Mouse (Mus musculus): ENCODE measurements around the gene Ankle1.

Gene Ankle1

GRCm38 (mm10) chr8:71405401-71406098 is at the start of gene Ankle1:
TSS of gene Ankle1 (plus strand) at chr8:71406010.
- peak; percentile 94 for DNase-seq (ENCODE audit: low spot score)

GRCm38 (mm10) chr8:71358026-71358425 is 47.8 kb upstream of the Ankle1 start:
- no peak for DNase-seq (ENCODE audit: low spot score)

DNA sequence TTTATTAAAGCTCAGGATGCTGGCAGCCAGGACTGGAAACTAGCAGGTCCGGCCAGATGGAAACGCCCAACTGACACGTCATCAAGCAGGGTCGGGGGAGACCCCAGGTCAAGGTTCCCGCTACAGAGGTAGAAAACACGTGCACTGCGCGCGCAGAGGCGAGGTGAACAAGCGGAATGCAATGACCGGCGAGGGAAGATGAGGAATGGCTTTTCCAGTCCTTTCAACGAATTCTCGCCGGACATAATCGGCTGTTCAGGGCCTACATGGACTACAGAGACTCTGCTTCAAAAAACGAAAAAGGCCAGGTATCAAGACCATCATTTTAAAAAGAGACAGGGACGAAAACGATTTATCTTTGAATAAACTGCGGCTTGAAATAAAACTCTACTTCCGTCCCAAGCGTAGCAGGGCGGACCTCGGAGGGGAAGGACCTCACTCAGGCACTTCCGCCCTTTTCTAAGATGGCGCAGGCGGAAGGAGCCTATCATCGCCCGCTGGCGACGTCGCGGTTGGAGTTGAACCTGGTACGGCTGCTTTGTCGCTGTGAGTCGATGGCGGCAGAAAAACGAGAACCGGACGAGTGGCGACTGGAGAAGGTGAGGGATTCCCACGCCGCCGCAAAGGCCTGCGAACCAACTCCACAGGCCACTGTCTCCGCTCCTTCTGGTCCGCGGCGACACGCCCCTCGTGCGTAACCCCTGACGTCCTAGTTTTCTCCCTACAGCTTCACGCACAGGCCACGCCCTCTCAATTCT is 38.9 kb upstream of the Ankle1 start, which contains the start of gene Use1:
TSS of gene Use1 (plus strand) at position 78 of the 758 bp plus-strand sequence.
- DNase-seq (ENCODE audit: low spot score): peak; percentile 95

DNA sequence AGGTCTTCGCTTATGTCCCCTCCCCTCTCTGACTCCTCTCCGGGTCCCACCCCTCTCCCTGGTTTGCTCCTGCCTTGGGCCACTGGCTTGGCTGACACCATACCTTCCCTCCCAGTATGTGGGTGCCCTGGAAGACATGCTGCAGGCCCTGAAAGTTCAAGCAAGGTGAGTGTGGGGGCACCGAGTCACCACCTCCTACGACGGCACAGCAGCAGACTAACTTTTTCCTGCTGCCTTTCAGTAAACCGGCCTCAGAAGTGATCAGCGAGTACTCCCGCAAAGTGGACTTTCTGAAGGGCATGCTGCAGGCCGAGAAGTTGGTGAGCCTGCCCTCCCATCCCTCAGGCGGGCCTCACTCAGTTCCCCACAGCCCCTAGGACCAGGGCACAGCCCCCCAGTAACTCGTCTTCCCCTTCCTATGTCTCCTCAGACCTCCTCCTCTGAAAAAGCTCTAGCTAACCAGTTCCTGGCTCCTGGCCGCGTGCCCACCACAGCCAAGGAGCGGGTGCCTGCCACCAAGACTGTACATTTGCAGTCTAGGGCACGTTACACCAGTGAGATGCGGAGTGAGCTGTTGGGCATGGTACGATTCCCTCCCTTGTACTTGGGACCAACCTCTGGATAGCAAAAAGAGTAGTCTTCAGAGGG is 38.2 kb upstream of the Ankle1 start:
- no peak for DNase-seq (ENCODE audit: low spot score)

DNA sequence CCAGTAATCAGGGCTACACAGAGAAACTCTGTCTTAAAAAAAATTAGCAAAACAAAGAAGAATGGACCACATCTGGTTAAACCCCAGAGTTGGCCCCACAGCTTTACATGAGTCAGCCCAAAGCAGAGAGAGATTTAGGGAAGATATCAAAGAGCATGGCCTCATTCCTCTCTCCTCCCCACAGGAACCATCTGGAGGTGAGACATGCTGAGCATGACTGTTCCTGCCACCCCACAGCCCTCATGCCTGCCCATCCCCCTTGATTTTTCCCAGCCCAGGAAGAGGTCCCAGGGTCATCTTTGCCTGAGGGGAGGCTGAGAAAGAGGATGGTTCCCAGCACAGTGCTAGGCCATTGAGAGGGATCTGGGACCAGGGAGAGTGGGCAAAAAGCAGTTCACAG is 37.4 kb upstream of the Ankle1 start:
- DNase-seq (ENCODE audit: low spot score): no peak

DNA sequence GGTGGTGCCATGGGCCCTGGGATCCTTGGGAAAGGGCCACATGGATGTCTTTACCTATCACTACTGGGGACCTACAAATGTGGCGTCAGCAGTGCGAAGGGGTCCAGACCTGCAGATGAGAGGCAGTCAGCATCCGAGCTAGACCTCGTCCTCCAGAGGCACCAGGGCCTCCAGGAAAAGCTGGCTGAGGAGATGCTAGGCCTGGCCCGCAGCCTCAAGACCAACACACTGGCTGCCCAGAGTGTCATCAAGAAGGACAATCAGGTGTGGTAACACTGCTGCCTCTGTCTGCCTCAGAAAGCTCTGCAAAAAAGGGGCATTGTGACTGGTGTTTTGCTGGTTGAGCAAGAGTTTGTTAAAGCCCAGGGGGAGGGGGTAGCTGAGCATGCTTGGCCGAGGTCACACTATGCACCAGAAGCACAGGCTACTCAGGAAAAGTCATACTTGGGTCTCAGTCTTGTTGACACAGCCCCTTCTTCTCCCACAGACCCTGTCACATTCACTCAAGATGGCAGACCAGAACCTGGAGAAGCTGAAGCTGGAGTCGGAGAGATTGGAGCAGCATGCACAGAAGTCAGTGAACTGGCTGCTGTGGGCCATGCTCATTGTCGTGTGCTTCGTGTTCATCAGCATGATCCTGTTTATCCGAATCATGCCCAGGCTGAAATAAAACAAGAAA is 36.6 kb upstream of the Ankle1 start:
- DNase-seq (ENCODE audit: low spot score): no peak

DNA sequence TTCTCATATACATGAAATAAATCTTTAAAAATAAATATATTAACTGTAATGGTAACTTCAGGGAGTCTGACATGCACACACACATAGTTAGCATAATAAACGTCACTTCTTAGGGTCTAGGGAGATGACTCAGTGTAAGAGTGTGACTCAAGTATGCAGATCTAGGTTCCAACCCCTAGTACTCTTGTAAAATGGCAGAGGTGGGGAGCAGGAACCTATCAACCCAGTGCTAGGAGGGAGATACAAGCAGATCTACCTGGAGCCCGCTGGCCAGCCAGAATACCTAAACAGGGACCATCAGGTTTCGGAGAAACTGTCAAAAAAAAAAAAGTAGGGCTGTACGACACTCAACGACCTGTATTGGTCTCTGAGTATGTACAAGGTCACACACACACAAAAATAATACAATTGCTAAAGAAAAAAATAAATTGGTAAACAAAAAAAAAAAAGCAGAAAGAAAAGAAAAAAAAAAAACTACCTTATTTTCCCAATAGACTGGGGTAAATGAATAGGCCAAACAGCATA is 35.0 kb upstream of the Ankle1 start:
- DNase-seq (ENCODE audit: low spot score): no peak

DNA sequence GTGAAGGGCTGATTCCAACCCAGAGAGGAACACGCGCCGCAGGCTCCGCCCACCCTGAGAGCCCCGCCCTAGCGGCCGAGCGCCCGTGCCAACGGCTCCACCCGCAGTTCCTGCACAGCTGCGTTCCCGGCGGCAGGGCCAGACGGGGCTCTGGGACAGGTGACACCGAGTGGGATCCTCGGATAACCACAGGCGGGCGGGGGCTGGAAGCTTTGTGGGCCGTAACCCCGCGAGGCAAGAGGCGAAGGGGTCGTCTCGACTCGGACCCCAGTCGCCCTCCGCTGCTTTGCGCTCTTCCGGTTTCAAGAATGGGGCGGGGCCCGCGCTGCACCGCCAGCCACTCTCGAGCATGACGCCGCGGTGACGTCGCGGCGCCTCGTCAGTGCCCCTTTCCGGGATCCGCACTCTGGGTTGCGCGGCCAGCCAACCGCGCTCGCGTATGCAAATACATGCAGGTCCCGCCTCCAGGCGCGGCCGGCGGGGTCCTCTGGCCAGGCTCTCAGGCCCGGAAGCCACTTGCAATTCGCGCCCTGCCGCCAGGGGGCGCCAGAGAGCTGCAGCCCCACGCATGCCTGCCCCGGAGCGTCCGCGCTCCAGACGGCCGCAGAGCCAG is 34.5 kb upstream of the Ankle1 start, which contains the start of gene Ocel1:
TSS of gene Ocel1 (plus strand) at position 63 of the 613 bp plus-strand sequence.
- peak; percentile 98 for DNase-seq (ENCODE audit: low spot score)

DNA sequence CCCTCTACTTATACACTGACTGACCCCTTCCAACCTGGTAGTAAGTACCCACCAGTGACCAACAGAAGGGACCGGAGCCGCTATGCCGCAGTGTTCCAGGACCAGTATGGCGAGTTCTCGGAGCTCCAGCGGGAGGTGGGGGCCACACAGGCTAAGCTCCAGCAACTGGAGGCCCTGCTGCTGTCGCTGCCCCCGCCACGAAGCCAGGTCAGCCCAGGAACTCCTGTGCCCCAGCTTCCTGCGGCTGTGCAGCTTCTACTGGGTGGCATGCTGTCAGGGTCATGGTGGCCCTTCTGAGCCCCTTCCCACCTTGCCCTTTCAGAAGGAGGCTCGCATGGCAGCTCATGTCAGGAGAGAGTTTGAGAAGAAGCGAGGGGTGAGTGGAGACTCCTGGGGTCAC is 33.4 kb upstream of the Ankle1 start:
- DNase-seq (ENCODE audit: low spot score): no peak

DNA sequence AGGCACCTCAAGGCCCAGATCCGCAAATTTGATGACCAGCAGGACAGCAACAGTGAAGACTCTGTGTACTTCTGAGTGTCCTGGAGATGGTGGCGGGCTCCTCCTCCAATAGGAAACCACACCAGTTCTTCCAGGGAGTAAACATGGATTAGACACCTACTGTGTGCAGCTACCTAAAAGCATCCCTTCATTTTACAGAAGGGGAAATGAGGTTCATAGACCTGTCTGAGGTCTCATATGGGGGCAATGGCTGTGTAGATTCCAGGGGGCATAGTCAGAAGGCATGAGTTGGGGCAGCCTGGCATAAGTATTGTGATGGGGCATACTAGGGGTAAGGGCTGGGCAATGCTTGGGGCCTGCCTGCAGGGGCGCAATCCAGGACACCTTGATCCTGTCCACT is 32.8 kb upstream of the Ankle1 start:
- DNase-seq (ENCODE audit: low spot score): no peak

DNA sequence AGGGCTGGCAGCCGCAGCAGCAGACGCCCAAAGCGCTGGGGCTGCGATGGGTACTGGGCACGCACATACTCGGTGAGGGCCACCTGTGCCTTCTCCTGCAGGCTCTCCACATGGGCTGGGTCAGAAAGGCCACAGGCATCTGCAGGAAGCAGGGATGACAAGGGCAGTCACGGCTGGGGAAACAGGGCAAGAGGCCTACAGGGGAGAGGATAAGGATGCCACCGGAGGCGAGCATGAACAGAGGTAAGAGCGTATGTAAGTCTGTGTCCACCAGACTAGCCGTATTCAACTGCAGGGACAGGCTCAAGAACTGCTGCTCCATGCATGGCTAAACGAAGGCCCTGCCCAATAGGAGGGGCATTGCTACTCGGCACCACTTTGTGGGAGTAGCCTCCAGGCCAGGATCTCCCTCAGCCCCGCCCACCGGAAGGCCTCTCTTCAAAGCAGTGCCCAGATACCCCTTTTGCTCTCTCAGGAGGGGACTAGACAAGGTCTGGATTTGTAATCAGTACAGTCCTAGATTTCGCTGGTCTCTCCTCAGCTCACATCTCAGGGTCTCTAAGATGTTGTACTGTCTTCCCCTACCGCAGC is 31.1 kb upstream of the Ankle1 start:
- DNase-seq (ENCODE audit: low spot score): no peak

DNA sequence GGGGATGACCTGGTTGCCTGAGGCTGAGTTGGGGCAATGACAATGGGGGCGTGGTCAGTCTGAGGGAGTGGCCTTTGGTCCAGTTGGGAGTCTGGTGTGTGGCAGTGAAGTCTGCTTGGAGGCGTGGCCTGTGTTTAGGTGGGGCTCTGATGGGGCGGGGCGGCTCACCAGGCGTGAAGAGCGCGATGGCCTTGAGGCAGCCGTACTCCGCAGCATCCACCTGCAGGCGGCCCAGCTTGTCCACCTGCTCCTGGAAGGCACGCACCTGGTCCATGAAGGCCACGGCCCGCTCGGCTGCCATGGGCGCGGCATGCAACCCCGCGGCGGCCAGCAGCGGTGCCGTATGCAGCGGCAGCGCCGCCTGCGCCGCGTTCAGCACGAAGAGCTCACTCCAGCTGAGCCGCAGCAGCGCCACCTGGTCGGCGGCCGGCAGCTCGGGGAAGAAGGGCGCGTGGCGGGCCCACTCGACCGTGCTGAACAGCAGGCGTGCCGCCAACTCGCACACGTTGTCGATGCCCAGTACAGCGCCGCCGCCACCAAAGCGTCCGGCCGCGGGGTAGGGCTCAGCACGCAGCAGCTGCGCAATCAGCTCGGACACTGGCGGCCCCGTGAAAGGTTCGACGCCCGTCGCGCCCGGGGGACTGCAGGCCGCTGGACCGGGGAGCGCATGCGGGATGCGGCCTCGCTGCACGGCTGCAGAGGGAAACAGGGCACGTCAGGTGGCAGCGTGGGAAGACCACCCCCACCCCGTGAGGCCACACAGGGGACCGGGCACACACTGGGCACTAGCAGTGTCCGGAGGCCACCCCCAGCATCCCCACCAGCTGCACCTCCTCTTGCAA is 30.0 kb upstream of the Ankle1 start:
- DNase-seq (ENCODE audit: low spot score): peak; percentile 79

- no peak for DNase-seq (ENCODE audit: low spot score)
Observed at GRCm38 (mm10) chr8:71376423-71377030, 29.3 kb upstream of the Ankle1 start.

DNA sequence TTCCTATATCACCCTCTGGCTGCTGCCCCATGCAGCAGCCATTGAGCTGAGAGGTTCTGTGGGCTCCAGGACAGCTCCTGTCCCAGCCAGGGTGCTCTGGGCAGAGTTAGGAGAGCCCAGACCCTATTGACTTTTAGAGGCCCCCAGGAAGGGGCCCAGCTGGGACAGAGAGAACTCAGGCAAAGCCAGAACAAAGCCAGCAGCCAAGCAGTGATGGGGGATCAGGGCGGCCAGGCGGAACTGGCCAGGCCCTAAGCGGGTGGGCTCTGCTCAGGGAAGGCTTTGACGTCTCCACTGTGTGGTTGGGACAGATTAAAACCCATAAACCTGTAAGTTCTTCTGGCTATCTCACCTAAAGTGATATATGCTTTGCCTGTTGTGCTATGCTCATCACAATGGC is 26.8 kb upstream of the Ankle1 start:
- no peak for DNase-seq (ENCODE audit: low spot score)

DNA sequence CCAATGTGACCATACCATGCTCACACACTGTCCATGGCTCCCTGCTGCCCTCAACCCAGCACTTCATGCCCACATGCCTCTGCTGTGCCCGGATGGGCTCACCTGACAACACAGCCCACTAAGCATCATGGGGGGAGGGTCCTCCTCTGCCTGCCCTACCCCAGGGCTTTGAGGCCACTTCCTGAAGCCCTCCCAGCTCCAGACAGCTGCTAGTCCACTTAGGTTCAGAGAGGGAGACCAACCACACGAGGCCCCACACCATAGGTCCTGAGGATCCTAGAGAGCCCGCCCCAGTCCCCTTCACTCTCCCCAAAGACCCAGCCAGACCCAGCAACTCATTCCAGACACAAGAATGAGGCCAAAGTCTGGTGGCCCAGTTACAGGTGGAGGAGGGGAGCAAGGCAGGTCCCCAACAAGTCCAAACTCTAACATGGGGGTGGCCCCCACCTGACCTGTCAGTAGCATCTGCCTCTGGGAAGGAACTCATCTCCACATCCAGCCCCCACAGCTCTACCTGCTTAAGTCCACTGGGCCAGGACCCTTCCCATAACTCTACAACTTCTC is 26.2 kb upstream of the Ankle1 start:
- DNase-seq (ENCODE audit: low spot score): no peak

- peak; percentile 31 for DNase-seq (ENCODE audit: low spot score)
Observed at GRCm38 (mm10) chr8:71380178-71381171, 25.3 kb upstream of the Ankle1 start.

DNA sequence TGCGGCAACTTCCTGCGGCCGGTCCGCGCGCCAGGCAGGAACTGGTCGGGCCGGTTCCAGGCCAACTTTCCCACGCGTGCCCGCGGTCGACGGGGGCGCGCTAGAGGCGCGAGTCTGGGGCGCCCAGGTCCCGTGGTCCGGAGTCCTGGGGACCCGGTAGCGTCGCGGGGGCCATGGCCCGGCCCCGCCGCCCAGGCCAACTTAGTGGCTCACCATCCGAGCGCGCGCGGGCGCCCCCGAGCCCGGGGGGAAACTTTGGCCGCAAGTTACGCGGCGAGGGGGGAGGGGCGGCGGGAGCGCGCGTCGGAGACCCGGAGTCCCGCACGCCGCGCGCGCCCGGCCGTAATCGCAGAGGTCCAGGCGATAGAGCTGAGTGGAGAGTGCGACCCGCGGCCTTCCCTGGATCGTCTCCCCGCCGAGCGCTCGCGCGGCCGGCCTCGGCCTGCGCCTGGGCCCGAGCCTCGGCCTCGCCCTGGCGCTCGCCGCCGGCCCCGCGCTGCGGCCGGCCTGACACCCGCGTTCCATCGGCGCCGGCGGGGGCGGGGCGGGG is 24.3 kb upstream of the Ankle1 start, which contains the start of gene Nr2f6:
TSS of gene Nr2f6 (minus strand) at position 540 of the 550 bp plus-strand sequence.
- peak; percentile 81 for DNase-seq (ENCODE audit: low spot score)

Data from lung, postnatal 25 days (tissue).